Mouse (Mus musculus): ENCODE measurements around the gene Krt19. TPM values are rescaled to one million over a fixed set of nuclear protein-coding genes. Genes with fewer than 3 reads are reported as not detected.

The Krt19 gene
- polyA plus RNA-seq, 1 experiment: 0.36 TPM

DNA sequence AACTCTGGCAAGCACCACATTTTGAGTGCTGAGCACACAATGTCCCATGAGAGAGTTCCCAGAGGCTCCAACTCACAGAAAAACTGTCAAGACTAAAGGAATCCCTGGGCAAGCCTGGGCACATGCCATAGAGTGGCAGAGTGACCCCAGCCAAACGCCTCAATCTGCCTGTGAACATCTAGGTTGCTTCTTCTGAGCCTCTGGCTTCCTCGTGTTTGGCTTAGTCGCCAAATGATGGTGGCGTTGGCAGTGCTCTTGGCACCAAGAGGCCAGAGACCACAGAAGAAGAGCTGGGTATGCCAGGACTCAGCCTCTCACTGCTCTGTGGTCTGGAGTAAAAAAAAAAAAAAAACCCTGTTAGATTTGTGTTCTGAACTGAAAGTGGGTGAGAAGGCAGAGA is 48.1 kb downstream of the Krt19 start:
- no peak overlapping the region for H3K4me3 ChIP-seq (replicated peaks; ENCODE audit: insufficient read depth, low read depth, low read length)
- DNase-seq: no peak
- no peaks in the 10 kb centered on the region for H3K4me1 ChIP-seq (ENCODE audit: control insufficient read depth, insufficient read depth, low read length)
- H3K27me3 ChIP-seq (ENCODE audit: control insufficient read depth, insufficient read depth, low read length): no peaks in the 10 kb centered on the region
- H3K27ac ChIP-seq (ENCODE audit: insufficient read depth, low read length): no peak overlapping the region
- no peak for TF ChIP-seq POLR2A (IDR thresholded peaks at IDR 0.05; ENCODE audit: borderline replicate concordance, insufficient read depth, low read length)
- no peak for TF ChIP-seq CTCF (IDR thresholded peaks at IDR 0.05; ENCODE audit: borderline replicate concordance, insufficient read depth, low read depth, low read length)
- WGBS: 20% methylated on average over 4 of the region's 4 CpGs

- DNase-seq: no peak
- no peak overlapping the region for H3K27ac ChIP-seq (ENCODE audit: insufficient read depth, low read length)
- WGBS: 71% methylated on average over 9 of the region's 9 CpGs
- H3K4me1 ChIP-seq (ENCODE audit: control insufficient read depth, insufficient read depth, low read length): no peaks in the 10 kb centered on the region
- no peaks in the 10 kb centered on the region for H3K27me3 ChIP-seq (ENCODE audit: control insufficient read depth, insufficient read depth, low read length)
- no peak overlapping the region for H3K4me3 ChIP-seq (replicated peaks; ENCODE audit: insufficient read depth, low read depth, low read length)
- TF ChIP-seq CTCF (IDR thresholded peaks at IDR 0.05; ENCODE audit: borderline replicate concordance, insufficient read depth, low read depth, low read length) (no peak), POLR2A (IDR thresholded peaks at IDR 0.05; ENCODE audit: borderline replicate concordance, insufficient read depth, low read length) (no peak)
Observed at GRCm38 (mm10) chr11:100097819-100098218, 50.6 kb downstream of the Krt19 start.

- no peak within 1 kb of the TSS for H3K27ac ChIP-seq (ENCODE audit: insufficient read depth, low read length)
- H3K4me3 ChIP-seq (replicated peaks; ENCODE audit: insufficient read depth, low read depth, low read length): no peak within 1 kb of the TSS
- 89% methylated on average over 9 of the region's 9 CpGs for WGBS
- H3K4me1 ChIP-seq (ENCODE audit: control insufficient read depth, insufficient read depth, low read length): no peaks in the 10 kb centered on the region
- no peaks in the 10 kb centered on the region for H3K27me3 ChIP-seq (ENCODE audit: control insufficient read depth, insufficient read depth, low read length)
- no peak for DNase-seq
- TF ChIP-seq CTCF (IDR thresholded peaks at IDR 0.05; ENCODE audit: borderline replicate concordance, insufficient read depth, low read depth, low read length) (no peak), POLR2A (IDR thresholded peaks at IDR 0.05; ENCODE audit: borderline replicate concordance, insufficient read depth, low read length) (no peak)
Observed at GRCm38 (mm10) chr11:100096141-100096540, 52.3 kb downstream of the Krt19 start, which contains the start of gene Krt35. TSS of gene Krt35 (minus strand) at chr11:100096241.

Other genes starting within 250 kb of the Krt19 start
- gene Krtap31-1, start 240.7 kb downstream of the Krt19 start, polyA plus RNA-seq (2012; rRNA removed): not detected in 2 replicates
- gene Gm11565, start 233.9 kb downstream of the Krt19 start, polyA plus RNA-seq (2012; rRNA removed): not detected in 2 replicates
- not detected in 2 replicates for gene Krtap31-2, start 212.4 kb downstream of the Krt19 start, polyA plus RNA-seq (2012; rRNA removed)
- not detected in 2 replicates for gene Krtap9-5, start 200.2 kb downstream of the Krt19 start, polyA plus RNA-seq (2012; rRNA removed)
- not detected in 2 replicates for gene Krtap29-1, start 169.6 kb downstream of the Krt19 start, polyA plus RNA-seq (2012; rRNA removed)
- gene Krtap16-1, start 162.1 kb downstream of the Krt19 start, polyA plus RNA-seq (2012; rRNA removed): not detected in 2 replicates
- gene Krtap17-1, start 154.7 kb downstream of the Krt19 start, polyA plus RNA-seq (2012; rRNA removed): 0.30 and 0.80 TPM in 2 replicates
- not detected in 2 replicates for gene Krt33a, start 132.5 kb downstream of the Krt19 start, polyA plus RNA-seq (2012; rRNA removed)
- gene Krt33b, start 118.8 kb downstream of the Krt19 start, polyA plus RNA-seq (2012; rRNA removed): not detected in 2 replicates
- not detected in 2 replicates for gene Krt34, start 107.1 kb downstream of the Krt19 start, polyA plus RNA-seq (2012; rRNA removed)
- gene Krt31, start 98.1 kb downstream of the Krt19 start, polyA plus RNA-seq (2012; rRNA removed): not detected in 2 replicates
- not detected in 2 replicates for gene Krt32, start 60.4 kb downstream of the Krt19 start, polyA plus RNA-seq (2012; rRNA removed)
- gene Krt35, start 52.4 kb downstream of the Krt19 start, polyA plus RNA-seq (2012; rRNA removed): not detected in 2 replicates
- not detected in 2 replicates for gene Krt36, start 43.0 kb downstream of the Krt19 start, polyA plus RNA-seq (2012; rRNA removed)
- gene Krt13, start 27.1 kb downstream of the Krt19 start, polyA plus RNA-seq (2012; rRNA removed): not detected in 2 replicates
- 0.08 and 0.35 TPM in 2 replicates for gene Krt15, start 12.7 kb downstream of the Krt19 start, polyA plus RNA-seq (2012; rRNA removed)
- 0.62 and 1.5 TPM in 2 replicates for gene Krt9, start 44.6 kb upstream of the Krt19 start, polyA plus RNA-seq (2012; rRNA removed)
- 0.11 and 0.13 TPM in 2 replicates for gene Krt14, start 58.9 kb upstream of the Krt19 start, polyA plus RNA-seq (2012; rRNA removed)
- gene Krt16, start 100.2 kb upstream of the Krt19 start, polyA plus RNA-seq (2012; rRNA removed): not detected in 2 replicates
- gene Krt17, start 112.4 kb upstream of the Krt19 start, polyA plus RNA-seq (2012; rRNA removed): 0.11 and 0.16 TPM in 2 replicates
- gene Krt42, start 121.2 kb upstream of the Krt19 start, polyA plus RNA-seq (2012; rRNA removed): not detected in 2 replicates
- gene Eif1, start 171.2 kb upstream of the Krt19 start, polyA plus RNA-seq (2012; rRNA removed): 430 and 502 TPM in 2 replicates
- not detected in 2 replicates for gene Gast, start 185.7 kb upstream of the Krt19 start, polyA plus RNA-seq (2012; rRNA removed)
- gene Hap1, start 207.5 kb upstream of the Krt19 start, polyA plus RNA-seq (2012; rRNA removed): 105 and 107 TPM in 2 replicates
- gene Jup, start 249.1 kb upstream of the Krt19 start, polyA plus RNA-seq (2012; rRNA removed): 127 and 162 TPM in 2 replicates